Mouse (Mus musculus) forelimb bud, embryonic 11.5 days (tissue): ENCODE results near the gene Pfdn4.
A peak's percentile ranks its signal among the peaks of the same experiment; 100 is the strongest.
"Not testable (repeated sequence)": the region's sequence is repeated elsewhere in the genome, so short reads cannot be mapped to it uniquely, and the experiment has no call there.

Source experiments
- DNase-seq: peaks from one replicate; pipeline ENCODE4 v3.0.0-alpha.2; 2012; ENCODE audit warnings: low read depth, low spot score

The Pfdn4 gene

GRCm38 (mm10) chr2:170496154-170496930, at the start of gene Pfdn4:
Gene Pfdn4 (plus strand): TSS chr2:170496428.
- DNase-seq: no peak

- DNase-seq: no peak
Measured at GRCm38 (mm10) chr2:170446843-170447383, 49.3 kb upstream of the Pfdn4 start.

DNA sequence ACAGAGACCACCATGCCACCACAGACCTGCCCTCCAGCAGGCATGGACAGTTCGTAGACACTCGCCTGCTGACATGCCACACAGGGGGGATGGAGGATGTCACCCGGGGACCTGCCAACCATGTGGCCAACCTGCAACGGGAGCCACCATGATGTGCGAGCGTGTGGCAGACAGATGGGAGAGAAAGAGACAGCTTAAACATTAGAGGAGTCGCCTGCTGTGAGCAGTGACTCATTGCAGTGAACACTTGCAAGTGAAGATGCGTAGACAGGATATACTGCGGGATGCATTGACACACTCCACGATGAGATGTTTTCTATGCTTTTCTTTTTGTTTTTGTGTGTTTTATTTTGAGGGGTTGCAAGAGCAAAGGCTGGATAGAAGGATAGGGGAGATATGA, 48.6 kb upstream of the Pfdn4 start:
- no peak for DNase-seq

DNA sequence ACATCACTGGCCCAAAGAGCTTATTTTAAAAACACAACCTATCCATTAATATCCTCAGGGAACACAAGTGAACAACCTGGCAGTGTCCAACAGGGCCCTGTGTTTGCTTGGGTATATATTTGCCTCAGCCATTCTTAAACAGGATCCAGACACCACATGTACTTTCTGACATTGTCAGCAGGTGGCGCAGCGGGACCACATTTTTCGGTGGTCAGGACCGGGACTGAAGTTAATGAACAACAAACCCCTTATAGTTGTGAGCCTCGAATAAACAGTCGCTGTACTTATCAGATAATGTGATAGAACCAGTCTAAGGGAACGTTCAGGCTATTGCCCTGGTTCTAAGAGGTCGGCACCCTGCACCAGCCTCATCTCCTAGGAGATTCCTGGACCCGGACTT, 45.3 kb upstream of the Pfdn4 start:
- DNase-seq: peak; percentile 85

- not testable (repeated sequence) for DNase-seq
Measured at GRCm38 (mm10) chr2:170453809-170454208, 42.4 kb upstream of the Pfdn4 start.

DNA sequence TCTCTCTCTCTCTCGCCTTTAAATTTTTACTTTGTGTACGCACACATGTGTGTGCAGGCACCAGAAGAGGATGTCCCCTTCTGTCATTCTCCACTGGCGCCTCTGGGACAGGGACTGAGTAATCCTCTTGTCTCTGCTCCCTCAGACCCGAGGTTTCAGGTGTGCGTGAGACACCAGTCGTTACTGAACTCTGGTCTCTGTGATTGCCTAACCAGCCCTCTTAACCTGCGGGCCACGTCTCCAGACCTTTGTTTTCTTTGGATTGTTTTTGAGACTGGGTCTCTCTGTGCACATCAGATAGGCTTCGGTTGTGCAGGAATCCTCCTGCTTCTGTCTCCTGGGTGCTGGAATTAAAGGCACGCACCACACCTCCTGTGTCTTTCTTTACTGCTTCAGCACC, 37.0 kb upstream of the Pfdn4 start:
- DNase-seq: no peak

DNA sequence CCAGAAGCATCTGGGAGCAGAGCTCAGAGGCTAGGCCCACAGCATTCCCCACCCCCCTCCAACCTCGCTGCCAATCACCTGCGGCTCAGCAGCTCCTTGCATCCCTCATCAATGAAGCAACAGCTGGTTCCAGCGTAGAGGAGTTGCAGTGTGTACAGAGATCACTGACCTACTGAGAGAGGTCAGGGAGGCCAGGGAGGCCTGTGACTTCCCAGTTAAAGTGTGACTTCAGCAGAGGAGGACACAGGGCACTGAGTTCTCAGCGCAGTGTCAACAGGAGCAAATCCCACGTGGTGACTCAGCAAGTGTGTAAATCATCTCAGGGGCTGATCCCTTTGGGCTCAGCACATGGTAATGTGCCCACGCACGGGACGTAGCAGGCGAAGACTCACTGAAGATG, 36.4 kb upstream of the Pfdn4 start:
- DNase-seq: peak; percentile 39

GRCm38 (mm10) chr2:170461652-170462051, 34.6 kb upstream of the Pfdn4 start:
- DNase-seq: no peak

GRCm38 (mm10) chr2:170464817-170465216, 31.4 kb upstream of the Pfdn4 start:
- no peak for DNase-seq

DNA sequence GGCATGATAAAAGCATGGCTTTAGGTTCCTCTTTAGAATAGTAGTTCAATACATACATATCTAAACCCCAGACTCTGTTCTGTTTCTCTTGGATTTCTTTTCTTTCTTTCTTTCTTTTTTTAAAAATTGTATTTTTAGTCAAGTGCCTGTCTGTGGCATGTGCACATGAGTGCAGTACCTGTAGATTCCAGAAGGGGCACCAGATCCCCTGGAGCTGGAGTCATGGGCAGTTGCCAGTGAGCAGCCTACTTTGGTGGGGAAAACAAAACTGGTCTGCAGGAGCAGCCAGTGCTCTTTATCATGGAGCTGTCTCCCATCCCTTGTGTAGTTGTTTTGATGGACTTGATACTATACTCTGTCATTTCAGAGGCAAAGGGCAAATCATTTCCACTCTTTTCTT, 28.2 kb upstream of the Pfdn4 start:
- DNase-seq: peak; percentile 39

GRCm38 (mm10) chr2:170469616-170470308, 26.5 kb upstream of the Pfdn4 start:
- peak; percentile 26 for DNase-seq

GRCm38 (mm10) chr2:170470591-170470990, 25.6 kb upstream of the Pfdn4 start:
- no peak for DNase-seq

DNA sequence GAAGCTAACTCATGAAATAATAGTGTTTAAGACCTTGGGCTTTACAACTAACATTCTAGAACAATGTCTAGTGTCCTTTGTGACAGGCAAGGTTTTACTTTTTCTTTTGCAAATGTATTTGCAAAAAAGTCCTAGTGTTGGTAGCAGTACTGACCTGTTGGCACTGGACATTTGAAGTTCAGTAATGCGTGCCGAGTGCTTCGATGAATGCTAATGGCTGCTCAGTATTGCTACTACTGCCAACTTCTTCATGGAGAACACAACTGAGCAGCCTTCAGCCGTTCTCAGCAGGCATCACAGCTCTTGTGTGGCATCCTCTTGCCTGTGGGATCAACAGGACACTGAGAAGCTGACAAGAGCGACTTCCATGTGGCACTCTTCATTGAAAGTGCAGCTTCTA, 22.1 kb upstream of the Pfdn4 start:
- DNase-seq: no peak

- DNase-seq: no peak
Measured at GRCm38 (mm10) chr2:170475164-170475563, 21.1 kb upstream of the Pfdn4 start.

DNA sequence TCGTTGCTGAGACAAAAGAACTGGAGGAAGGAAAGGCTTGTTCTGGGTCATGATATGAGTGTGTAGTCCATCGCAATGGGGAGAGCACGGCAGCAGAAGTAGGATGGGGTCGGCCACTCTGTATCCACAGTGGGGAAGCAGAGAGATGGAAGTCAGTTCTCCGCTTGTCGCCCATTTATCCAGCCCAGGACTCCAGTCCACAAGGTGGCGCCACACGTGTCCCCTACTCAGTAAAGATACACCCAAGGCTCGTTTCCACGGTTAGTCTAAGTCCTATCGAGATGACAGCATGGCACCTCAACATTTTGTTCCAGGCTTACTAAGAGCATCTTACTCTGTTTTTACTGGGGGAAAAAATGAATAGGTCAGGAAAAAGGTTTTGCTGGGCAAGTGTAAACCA, 20.0 kb upstream of the Pfdn4 start:
- no peak for DNase-seq

GRCm38 (mm10) chr2:170476643-170477042, 19.6 kb upstream of the Pfdn4 start:
- no peak for DNase-seq

DNA sequence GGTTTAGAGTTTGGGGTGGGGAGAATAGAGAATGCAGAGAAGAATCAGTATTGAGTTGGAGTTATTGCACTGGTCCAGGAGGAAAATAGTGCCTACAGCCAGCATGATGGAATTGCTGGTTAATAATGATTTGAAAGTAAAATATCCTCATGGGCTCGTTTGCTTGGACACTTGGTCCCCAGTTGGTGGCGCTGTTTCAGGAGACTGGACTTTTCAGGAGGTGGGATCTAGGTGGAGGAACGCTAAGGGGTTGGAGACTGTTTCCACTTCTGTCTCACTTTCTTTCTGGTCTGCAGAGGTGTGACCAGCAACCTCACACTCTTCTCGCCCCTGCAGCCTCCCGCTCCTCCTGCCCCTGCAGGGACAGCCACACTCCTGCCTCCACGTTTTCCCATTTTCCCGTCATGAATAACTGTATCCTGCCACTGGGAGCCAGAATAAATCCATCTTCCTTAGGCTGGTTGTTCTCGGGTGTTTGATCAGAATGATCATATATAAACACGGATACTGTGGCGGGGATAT, 14.1 kb upstream of the Pfdn4 start:
- DNase-seq: no peak

DNA sequence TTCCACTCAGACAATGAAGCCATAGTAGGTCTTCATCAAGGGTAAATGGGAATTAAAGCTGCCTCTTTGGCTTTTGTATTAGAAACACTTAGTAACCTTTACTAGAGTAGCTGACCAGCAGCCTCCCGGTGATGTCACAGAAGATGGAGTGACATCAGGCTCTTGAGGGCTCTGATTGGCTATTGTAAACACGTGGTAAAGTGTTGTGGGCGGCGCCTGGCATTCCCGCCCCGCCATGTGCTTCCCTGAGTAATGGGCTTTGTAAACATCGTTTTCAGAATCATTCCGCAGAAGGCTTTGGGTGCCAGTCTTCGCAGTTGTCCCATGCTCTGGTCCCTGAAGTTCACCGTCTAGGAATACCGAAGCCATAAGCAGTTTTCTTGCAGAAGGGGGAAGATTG, 12.3 kb upstream of the Pfdn4 start:
- DNase-seq: no peak

GRCm38 (mm10) chr2:170487202-170487601, 9.0 kb upstream of the Pfdn4 start:
- no peak for DNase-seq

DNA sequence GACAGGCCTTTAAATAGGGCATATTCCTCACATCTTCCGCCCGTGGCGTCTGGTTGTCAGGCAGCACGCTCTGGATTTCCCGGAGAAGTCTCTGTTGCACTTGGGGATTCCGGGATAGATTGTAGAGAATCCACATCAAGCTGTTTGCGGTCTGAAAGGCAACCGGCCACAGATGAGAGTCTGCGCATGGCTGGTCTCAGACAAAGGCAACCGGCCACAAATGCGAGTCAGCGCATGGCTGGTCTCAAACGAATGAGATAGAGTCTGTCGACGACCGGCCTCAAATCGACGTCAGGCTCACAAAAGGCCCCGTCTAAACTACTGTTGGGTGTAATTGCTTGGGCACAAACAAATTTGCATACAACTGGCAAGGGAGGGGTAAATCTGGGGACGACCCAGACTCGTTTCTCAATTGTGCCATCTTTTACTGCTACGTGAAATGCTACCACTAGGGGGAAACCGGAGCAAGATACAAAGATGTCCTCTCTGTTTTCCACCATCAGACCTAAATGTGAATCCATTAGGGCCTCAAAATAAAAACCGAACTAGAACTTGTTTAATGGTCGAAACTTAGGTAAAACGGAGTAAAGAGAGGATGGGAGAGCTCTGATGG, 8.2 kb upstream of the Pfdn4 start:
- no peak for DNase-seq

DNA sequence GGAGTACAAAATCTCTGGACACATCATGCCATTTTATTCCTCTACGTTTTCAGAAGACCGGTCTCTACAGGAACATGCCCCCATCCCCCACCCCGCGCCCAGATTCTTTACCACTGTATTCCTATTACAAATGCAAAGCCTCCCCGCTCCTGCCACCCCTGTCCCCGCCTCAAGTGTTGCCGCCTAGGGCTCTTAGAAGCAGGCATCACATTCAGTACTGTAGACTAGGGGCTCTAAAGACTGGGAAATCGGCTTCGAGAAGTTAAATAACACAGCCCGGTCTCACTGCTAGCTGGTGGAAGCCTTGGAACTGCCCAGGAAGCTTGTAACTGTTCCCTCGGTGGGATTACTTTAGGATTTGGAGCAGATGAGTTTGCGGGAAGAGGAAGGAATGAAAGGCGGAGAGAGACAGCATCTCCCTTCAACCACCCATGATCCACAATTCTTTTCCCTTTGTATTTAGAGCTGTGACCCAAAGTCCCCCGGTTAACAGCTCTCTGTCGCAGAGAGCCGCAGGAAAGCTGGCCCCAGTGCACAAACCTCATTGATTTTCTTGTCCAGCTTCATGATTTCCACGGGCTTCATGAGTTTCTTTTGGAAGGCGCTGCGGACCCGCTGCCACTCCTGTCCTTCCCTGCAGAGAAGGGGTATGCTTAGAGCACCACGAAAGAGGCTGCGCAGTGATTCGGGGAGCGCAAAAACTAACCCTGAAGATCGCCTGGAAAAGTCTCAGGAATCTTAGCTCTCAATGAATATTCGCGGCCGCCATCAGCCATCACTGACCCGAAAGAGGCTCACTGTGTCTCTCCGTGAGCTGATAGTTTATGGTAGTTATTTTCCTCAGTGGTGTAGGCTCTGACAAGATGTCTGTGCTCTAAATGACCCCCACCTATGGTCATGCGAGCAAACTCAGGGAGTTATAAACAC, 1.2 kb upstream of the Pfdn4 start:
- no peak for DNase-seq
